ENCODE assay signal across 13 mouse cellular contexts in genomic region chr3:128337508-128337907, GRCm38 (mm10).
A peak's percentile ranks its signal among the peaks of the same experiment; 100 is the strongest.
DNase-seq lines count a peak whose midpoint lies in the region; ATAC-seq lines count a peak whose summit lies in the region.
"Had no signal": no experiment of that assay in that cellular context is flagged by ENCODE, and none has a peak within 500 bp of the region (broad histone marks: within the 10 kb centered on the region; RNA-seq: fewer than 3 reads in every experiment).

No protein-coding gene starts in this region.

- H3K9me3 ChIP-seq in hindbrain, embryonic 13.5 days: no peaks in the 10 kb centered on the region
- H3K9me3 ChIP-seq in hindbrain, embryonic 10.5 days: no peaks in the 10 kb centered on the region
- no peaks in the 10 kb centered on the region for H3K9me3 ChIP-seq in midbrain, embryonic 15.5 days
- H3K9me3 ChIP-seq in midbrain, embryonic 16.5 days (replicated peaks; ENCODE audit: control insufficient read depth, low read length, poor library complexity, severe bottlenecking): no peaks in the 10 kb centered on the region
- H3K9me3 ChIP-seq in forebrain, embryonic 15.5 days: no peaks in the 10 kb centered on the region
- H3K9me3 ChIP-seq in neural tube, embryonic 14.5 days (ENCODE audit: control insufficient read depth, low read length): no peaks in the 10 kb centered on the region
- H3K9me3 ChIP-seq in kidney, embryonic 15.5 days (replicated peaks): no peaks in the 10 kb centered on the region
- H3K9me3 ChIP-seq: embryonic facial prominence, embryonic 10.5 days; liver, embryonic 15.5 days; midbrain, embryonic 10.5 days; stomach, embryonic 15.5 days had no signal

- no peak overlapping the region for H3K9ac ChIP-seq in hindbrain, embryonic 13.5 days
- no peak overlapping the region for H3K9ac ChIP-seq in midbrain, embryonic 15.5 days
- no peak overlapping the region for H3K9ac ChIP-seq in midbrain, embryonic 16.5 days (ENCODE audit: low read depth, low read length)
- H3K9ac ChIP-seq in forebrain, embryonic 15.5 days (replicated peaks): no peak overlapping the region
- no peak overlapping the region for H3K9ac ChIP-seq in neural tube, embryonic 14.5 days (replicated peaks; ENCODE audit: low read depth, low read length)
- no peak overlapping the region for H3K9ac ChIP-seq in kidney, embryonic 15.5 days
- H3K9ac ChIP-seq: liver, embryonic 15.5 days; stomach, embryonic 15.5 days had no signal

- H3K27ac ChIP-seq in hindbrain, embryonic 13.5 days: no peak overlapping the region
- H3K27ac ChIP-seq in hindbrain, embryonic 10.5 days: no peak overlapping the region
- no peak overlapping the region for H3K27ac ChIP-seq in midbrain, embryonic 15.5 days
- no peak overlapping the region for H3K27ac ChIP-seq in midbrain, embryonic 16.5 days (ENCODE audit: low read length)
- no peak overlapping the region for H3K27ac ChIP-seq in forebrain, embryonic 15.5 days (replicated peaks)
- H3K27ac ChIP-seq in neural tube, embryonic 14.5 days (ENCODE audit: low read depth, low read length): no peak overlapping the region
- H3K27ac ChIP-seq in kidney, embryonic 15.5 days: no peak overlapping the region
- H3K27ac ChIP-seq: embryonic facial prominence, embryonic 10.5 days; kidney, postnatal 0 days; liver, embryonic 15.5 days; midbrain, embryonic 10.5 days; stomach, embryonic 15.5 days had no signal

- H3K4me3 ChIP-seq in hindbrain, embryonic 13.5 days: no peak overlapping the region
- H3K4me3 ChIP-seq in hindbrain, embryonic 10.5 days: no peak overlapping the region
- H3K4me3 ChIP-seq in midbrain, embryonic 15.5 days: no peak overlapping the region
- no peak overlapping the region for H3K4me3 ChIP-seq in midbrain, embryonic 16.5 days (ENCODE audit: low read depth, low read length)
- no peak overlapping the region for H3K4me3 ChIP-seq in forebrain, embryonic 15.5 days
- no peak overlapping the region for H3K4me3 ChIP-seq in neural tube, embryonic 14.5 days (ENCODE audit: low read depth, low read length)
- no peak overlapping the region for H3K4me3 ChIP-seq in kidney, embryonic 15.5 days (replicated peaks)
- H3K4me3 ChIP-seq: embryonic facial prominence, embryonic 10.5 days; liver, embryonic 15.5 days; midbrain, embryonic 10.5 days; stomach, embryonic 15.5 days had no signal

- no peak overlapping the region for H3K4me2 ChIP-seq in hindbrain, embryonic 13.5 days
- no peak overlapping the region for H3K4me2 ChIP-seq in midbrain, embryonic 15.5 days
- no peak overlapping the region for H3K4me2 ChIP-seq in midbrain, embryonic 16.5 days (ENCODE audit: low read length)
- no peak overlapping the region for H3K4me2 ChIP-seq in forebrain, embryonic 15.5 days (replicated peaks)
- H3K4me2 ChIP-seq in neural tube, embryonic 14.5 days (ENCODE audit: low read depth, low read length): no peak overlapping the region
- no peak overlapping the region for H3K4me2 ChIP-seq in kidney, embryonic 15.5 days
- H3K4me2 ChIP-seq: heart, embryonic 11.5 days; liver, embryonic 15.5 days; stomach, embryonic 15.5 days had no signal

- no peaks in the 10 kb centered on the region for H3K27me3 ChIP-seq in hindbrain, embryonic 13.5 days
- H3K27me3 ChIP-seq in hindbrain, embryonic 10.5 days (ENCODE audit: insufficient read depth, poor library complexity, severe bottlenecking): no peaks in the 10 kb centered on the region
- H3K27me3 ChIP-seq in midbrain, embryonic 15.5 days (replicated peaks): no peaks in the 10 kb centered on the region
- H3K27me3 ChIP-seq in midbrain, embryonic 16.5 days (ENCODE audit: control insufficient read depth, insufficient read depth, low read depth, low read length): no peaks in the 10 kb centered on the region
- no peaks in the 10 kb centered on the region for H3K27me3 ChIP-seq in forebrain, embryonic 15.5 days
- H3K27me3 ChIP-seq in neural tube, embryonic 14.5 days (ENCODE audit: control insufficient read depth, insufficient read depth, low read length): no peaks in the 10 kb centered on the region
- H3K27me3 ChIP-seq in kidney, embryonic 15.5 days: peaks cover 4% of the 10 kb centered on the region; the same call in 1 of the 2 replicates
- H3K27me3 ChIP-seq: liver, embryonic 15.5 days; stomach, embryonic 15.5 days had no signal

- no peaks in the 10 kb centered on the region for H3K4me1 ChIP-seq in hindbrain, embryonic 13.5 days (replicated peaks)
- H3K4me1 ChIP-seq in hindbrain, embryonic 10.5 days (replicated peaks): no peaks in the 10 kb centered on the region
- H3K4me1 ChIP-seq in midbrain, embryonic 15.5 days: no peaks in the 10 kb centered on the region
- H3K4me1 ChIP-seq in midbrain, embryonic 16.5 days (ENCODE audit: control insufficient read depth, insufficient read depth, low read length): no peaks in the 10 kb centered on the region
- H3K4me1 ChIP-seq in forebrain, embryonic 15.5 days: no peaks in the 10 kb centered on the region
- no peaks in the 10 kb centered on the region for H3K4me1 ChIP-seq in neural tube, embryonic 14.5 days (ENCODE audit: control insufficient read depth, insufficient read depth, low read length)
- no peaks in the 10 kb centered on the region for H3K4me1 ChIP-seq in kidney, embryonic 15.5 days
- H3K4me1 ChIP-seq: embryonic facial prominence, embryonic 10.5 days; liver, embryonic 15.5 days; midbrain, embryonic 10.5 days; stomach, embryonic 15.5 days had no signal

- no peak for DNase-seq in hindbrain, embryonic 10.5 days (ENCODE audit: low spot score)

- no peaks in the 10 kb centered on the region for H3K36me3 ChIP-seq in hindbrain, embryonic 13.5 days
- H3K36me3 ChIP-seq in hindbrain, embryonic 10.5 days: no peaks in the 10 kb centered on the region
- H3K36me3 ChIP-seq in midbrain, embryonic 15.5 days (replicated peaks): no peaks in the 10 kb centered on the region
- no peaks in the 10 kb centered on the region for H3K36me3 ChIP-seq in midbrain, embryonic 16.5 days (ENCODE audit: control insufficient read depth, insufficient read depth, low read length)
- no peaks in the 10 kb centered on the region for H3K36me3 ChIP-seq in forebrain, embryonic 15.5 days
- H3K36me3 ChIP-seq in neural tube, embryonic 14.5 days (ENCODE audit: control insufficient read depth, insufficient read depth, low read length): no peaks in the 10 kb centered on the region
- no peaks in the 10 kb centered on the region for H3K36me3 ChIP-seq in kidney, embryonic 15.5 days
- H3K36me3 ChIP-seq: embryonic facial prominence, embryonic 10.5 days; liver, embryonic 15.5 days; midbrain, embryonic 10.5 days; stomach, embryonic 15.5 days had no signal

- ATAC-seq in hindbrain, embryonic 13.5 days (ENCODE audit: low FRiP score): 0 out of 2 replicates have a peak, but pooled peaks have one; percentile 54
- ATAC-seq in midbrain, embryonic 15.5 days (replicated peaks): peak; percentile 69; the same call in 1 of the 2 replicates
- ATAC-seq in midbrain, embryonic 16.5 days: no peak
- ATAC-seq in forebrain, embryonic 15.5 days (replicated peaks): peak; percentile 46; the same call in 1 of the 2 replicates
- ATAC-seq in neural tube, embryonic 14.5 days (ENCODE audit: low read depth): 0 out of 2 replicates have a peak, but pooled peaks have one; percentile 11
- no peak for ATAC-seq in kidney, embryonic 15.5 days (replicated peaks; ENCODE audit: low FRiP score)

- 65% methylated on average over 2 of the region's 2 CpGs for WGBS in hindbrain, embryonic 13.5 days
- 69% methylated on average over 2 of the region's 2 CpGs for WGBS in hindbrain, embryonic 10.5 days
- WGBS in midbrain, embryonic 15.5 days: 73% methylated on average over 2 of the region's 2 CpGs
- WGBS in midbrain, embryonic 16.5 days: 77% methylated on average over 2 of the region's 2 CpGs
- 69% methylated on average over 2 of the region's 2 CpGs for WGBS in forebrain, embryonic 15.5 days
- WGBS in neural tube, embryonic 14.5 days: 84% methylated on average over 2 of the region's 2 CpGs
- 70% methylated on average over 2 of the region's 2 CpGs for WGBS in kidney, embryonic 15.5 days

Comparison
In these comparisons a context has a peak if more than half of its experiments do, and no peak if none do; other contexts are left out.
1. ATAC-seq: peak in hindbrain, embryonic 13.5 days (single experiment), midbrain, embryonic 15.5 days (single experiment), forebrain, embryonic 15.5 days (single experiment) and neural tube, embryonic 14.5 days (single experiment); none in midbrain, embryonic 16.5 days (single experiment) and kidney, embryonic 15.5 days (single experiment).